Comparison of ENCODE assay signal across 23 mouse cellular contexts in the genomic region with DNA sequence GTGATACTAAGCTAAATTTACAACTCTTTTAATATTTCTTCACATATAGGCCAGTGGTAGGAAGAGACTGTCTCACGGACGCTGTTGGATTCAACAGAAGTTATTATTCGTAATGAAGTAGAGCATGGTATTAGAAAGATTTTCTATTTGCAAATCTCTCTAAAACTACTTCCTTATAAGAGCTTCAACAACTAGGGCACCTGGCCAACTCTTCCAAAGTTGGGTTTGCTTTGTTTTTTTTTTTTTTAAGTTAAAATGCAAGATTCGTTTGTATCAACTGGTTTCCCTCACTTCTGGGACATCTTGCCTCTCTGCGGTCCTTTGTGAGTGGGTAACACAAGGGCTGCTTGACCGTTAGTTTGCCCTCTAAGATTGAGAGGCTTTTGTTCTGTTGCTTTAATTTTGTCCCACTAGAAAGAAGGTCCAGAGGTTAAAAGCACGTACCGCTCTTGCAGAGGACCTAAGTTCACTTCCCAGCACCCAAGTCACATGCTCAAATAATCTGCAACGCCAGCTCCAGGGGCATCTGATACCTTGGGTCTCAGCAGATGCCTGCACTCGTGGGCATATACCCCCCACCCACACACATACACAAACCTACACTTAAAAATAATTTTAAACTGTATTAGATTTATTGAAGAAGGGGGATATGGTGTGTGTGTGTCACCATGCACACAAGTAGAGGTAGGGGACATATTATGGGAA.
A peak's percentile ranks its signal among the peaks of the same experiment; 100 is the strongest.
DNase-seq lines count a peak whose midpoint lies in the region; ATAC-seq and TF ChIP-seq lines count a peak whose summit lies in the region.
"Had no signal": no experiment of that assay in that cellular context is flagged by ENCODE, and none has a peak within 500 bp of the region (broad histone marks: within the 10 kb centered on the region; RNA-seq: fewer than 3 reads in every experiment).

No protein-coding gene starts in this region.

- no peak for DNase-seq in heart, adult 2 months
- DNase-seq in heart, embryonic 10.5 days (ENCODE audit: low spot score) = no peak
- DNase-seq in lung, postnatal 25 days (ENCODE audit: low spot score) = no peak
- DNase-seq in NIH3T3 (ENCODE audit: low read depth) = peak; percentile 8
- DNase-seq in kidney, postnatal 36 days = peak; percentile 32 to 48
- DNase-seq: adrenal gland, adult 2 months; cerebellum, adult 11 months; cerebellum, adult 9-11 months; gastrocnemius, postnatal 10 days; heart, adult 18-20 months; heart, postnatal 36 days had no signal

- H3K27ac ChIP-seq in heart, adult 2 months = peak overlapping the region; percentile 26; the same call in 1 of the 2 replicates
- no peak overlapping the region for H3K27ac ChIP-seq in heart, embryonic 10.5 days
- peak overlapping the region; percentile 15; the same call in 1 of the 2 replicates for H3K27ac ChIP-seq in lung, embryonic 15.5 days
- H3K27ac ChIP-seq: embryonic facial prominence, embryonic 15.5 days; heart, embryonic 15.5 days; hindbrain, embryonic 13.5 days; limb, embryonic 13.5 days; liver, embryonic 12.5 days; macrophage; neural tube, embryonic 15.5 days; stomach, embryonic 15.5 days had no signal

- no peak for TF ChIP-seq CTCF in heart, adult 2 months (IDR thresholded peaks at IDR 0.05)

- peaks cover 4% of the 10 kb centered on the region for H3K36me3 ChIP-seq in heart, adult 2 months (ENCODE audit: control insufficient read depth, insufficient read depth, low read length)
- peaks cover 12% of the 10 kb centered on the region for H3K36me3 ChIP-seq in heart, embryonic 10.5 days
- H3K36me3 ChIP-seq in lung, embryonic 15.5 days = 0 out of 2 replicates have a peak, but pooled peaks cover 6% of the 10 kb centered on the region
- H3K36me3 ChIP-seq: heart, embryonic 15.5 days; hindbrain, embryonic 13.5 days; liver, embryonic 12.5 days had no signal

- H3K9me3 ChIP-seq in heart, embryonic 10.5 days = no peaks in the 10 kb centered on the region
- no peaks in the 10 kb centered on the region for H3K9me3 ChIP-seq in lung, embryonic 15.5 days
- H3K9me3 ChIP-seq: embryonic facial prominence, embryonic 15.5 days; heart, embryonic 15.5 days; hindbrain, embryonic 13.5 days; limb, embryonic 13.5 days; liver, embryonic 12.5 days; neural tube, embryonic 15.5 days; stomach, embryonic 15.5 days had no signal

- H3K27me3 ChIP-seq in heart, adult 2 months (ENCODE audit: control insufficient read depth, insufficient read depth, low read length) = no peaks in the 10 kb centered on the region
- H3K27me3 ChIP-seq in heart, embryonic 10.5 days (ENCODE audit: insufficient read depth, poor library complexity, severe bottlenecking) = no peaks in the 10 kb centered on the region
- no peaks in the 10 kb centered on the region for H3K27me3 ChIP-seq in lung, embryonic 15.5 days
- H3K27me3 ChIP-seq: embryonic facial prominence, embryonic 15.5 days; heart, embryonic 15.5 days; hindbrain, embryonic 13.5 days; limb, embryonic 13.5 days; liver, embryonic 12.5 days; neural tube, embryonic 15.5 days; stomach, embryonic 15.5 days had no signal

- intact Hi-C loops in heart, adult 2 months (cut with DNase I) = no loop called here

- H3K4me3 ChIP-seq in heart, adult 2 months = no peak overlapping the region
- no peak overlapping the region for H3K4me3 ChIP-seq in heart, embryonic 10.5 days
- H3K4me3 ChIP-seq in lung, embryonic 15.5 days = no peak overlapping the region
- H3K4me3 ChIP-seq: embryonic facial prominence, embryonic 15.5 days; heart, embryonic 15.5 days; hindbrain, embryonic 13.5 days; limb, embryonic 13.5 days; liver, embryonic 12.5 days; neural tube, embryonic 15.5 days; stomach, embryonic 15.5 days had no signal

- no peak for TF ChIP-seq EP300 in heart, adult 2 months (IDR thresholded peaks at IDR 0.05; ENCODE audit: insufficient read depth, low read depth, low read length)

- 70% methylated on average over 10 of the region's 10 CpGs for WGBS in heart, adult 2 months
- 83% methylated on average over 10 of the region's 10 CpGs for WGBS in heart, embryonic 10.5 days
- WGBS in lung, embryonic 15.5 days = 68% methylated on average over 10 of the region's 10 CpGs

- no peak overlapping the region for H3K9ac ChIP-seq in heart, adult 2 months (ENCODE audit: low read depth, low read length)
- no peak overlapping the region for H3K9ac ChIP-seq in lung, embryonic 15.5 days
- H3K9ac ChIP-seq: embryonic facial prominence, embryonic 15.5 days; heart, embryonic 15.5 days; hindbrain, embryonic 13.5 days; limb, embryonic 13.5 days; liver, embryonic 12.5 days; neural tube, embryonic 15.5 days; stomach, embryonic 15.5 days had no signal

- no peak overlapping the region for H3K4me2 ChIP-seq in lung, embryonic 15.5 days
- H3K4me2 ChIP-seq: embryonic facial prominence, embryonic 15.5 days; heart, embryonic 15.5 days; hindbrain, embryonic 13.5 days; limb, embryonic 13.5 days; liver, embryonic 12.5 days; neural tube, embryonic 15.5 days; stomach, embryonic 15.5 days had no signal

- H3K79me2 ChIP-seq in heart, adult 2 months (replicated peaks; ENCODE audit: control insufficient read depth, insufficient read depth, low read length) = no peaks in the 10 kb centered on the region

- no peak for TF ChIP-seq POLR2A in heart, adult 2 months (IDR thresholded peaks at IDR 0.05; ENCODE audit: insufficient read depth, low read depth, low read length)

- H3K4me1 ChIP-seq in heart, adult 2 months (ENCODE audit: control insufficient read depth, insufficient read depth, low read length) = peaks cover 6% of the 10 kb centered on the region
- H3K4me1 ChIP-seq in heart, embryonic 10.5 days = peaks cover 11% of the 10 kb centered on the region; the same call in 1 of the 2 replicates
- H3K4me1 ChIP-seq in lung, embryonic 15.5 days = peaks cover 27% of the 10 kb centered on the region
- H3K4me1 ChIP-seq: hindbrain, embryonic 13.5 days; liver, embryonic 12.5 days; neural tube, embryonic 15.5 days; stomach, embryonic 15.5 days had no signal

- ATAC-seq in lung, embryonic 15.5 days (ENCODE audit: borderline replicate concordance, extremely low read depth, low FRiP score, low TSS enrichment) = no peak
- no peak for ATAC-seq in granulocyte monocyte progenitor cell, adult 5-6 weeks (replicated peaks; ENCODE audit: poor library complexity, severe bottlenecking)
- ATAC-seq: CD4-positive, CD25-positive, alpha-beta regulatory T cell, adult 4 months; forebrain, embryonic 14.5 days; liver, embryonic 12.5 days had no signal

Comparison
In these comparisons a context has a peak if more than half of its experiments do, and no peak if none do; other contexts are left out.
1. DNase-seq: peak in NIH3T3 (single experiment) and kidney, postnatal 36 days (2 of 2); none in heart, adult 2 months (0 of 2), heart, embryonic 10.5 days (single experiment) and lung, postnatal 25 days (single experiment).